Mouse (Mus musculus) hindbrain, embryonic 16.5 days (tissue): ENCODE results near the gene Neto2. TPM values are rescaled to one million over a fixed set of nuclear protein-coding genes. Genes with fewer than 3 reads are reported as not detected.

ENCODE experiments used
- ATAC-seq: fragments of 200-750 bp; cut with Nextera tagmentation; 2 replicates; pipeline ENCODE4 v1.8.0; 2017; ENCODE audit warnings: moderate TSS enrichment, moderate library complexity
- H3K27ac ChIP-seq: fragments of 300-500 bp; sonication (generic); 2 replicates; pipeline ENCODE4 v1.5.1; 2014; ENCODE audit warnings: low read depth, mild to moderate bottlenecking, control low read depth, low read length, moderate library complexity
- H3K27me3 ChIP-seq: fragments of 300-500 bp; sonication (generic); replicated peaks from 2 replicates; pipeline ENCODE4 v1.6.1; 2014; ENCODE audit warnings: low read length; ENCODE audit not compliant: control insufficient read depth, insufficient read depth
- H3K36me3 ChIP-seq: fragments of 300-500 bp; sonication (generic); 2 replicates; pipeline ENCODE4 v1.6.1; 2014; ENCODE audit warnings: mild to moderate bottlenecking, low read length, moderate library complexity, mixed read lengths; ENCODE audit not compliant: control insufficient read depth, insufficient read depth
- H3K4me1 ChIP-seq: fragments of 300-500 bp; sonication (generic); 2 replicates; pipeline ENCODE4 v1.6.1; 2014; ENCODE audit warnings: low read depth, low read length; ENCODE audit not compliant: control insufficient read depth, insufficient read depth
- H3K4me2 ChIP-seq: fragments of 300-500 bp; sonication (generic); 2 replicates; pipeline ENCODE4 v1.6.1; 2014; ENCODE audit warnings: mild to moderate bottlenecking, low read length, control low read depth, moderate library complexity
- H3K4me3 ChIP-seq: fragments of 300-500 bp; sonication (generic); 2 replicates; pipeline ENCODE4 v1.5.1; 2014; ENCODE audit warnings: mild to moderate bottlenecking, low read length, control low read depth, moderate library complexity
- H3K9ac ChIP-seq: fragments of 300-500 bp; sonication (generic); 2 replicates; pipeline ENCODE4 v1.6.1; 2014; ENCODE audit warnings: low read depth, mild to moderate bottlenecking, control low read depth, low read length, moderate library complexity
- H3K9me3 ChIP-seq: fragments of 300-500 bp; sonication (generic); 2 replicates; pipeline ENCODE4 v1.6.1; 2014; ENCODE audit warnings: mild to moderate bottlenecking, low read length, moderate library complexity; ENCODE audit not compliant: control insufficient read depth
- WGBS: fragments of 180-500 bp; shearing (Covaris S2); extraction: QIAGEN DNeasy Blood & Tissue Kit; methylation state at CpG from one replicate; pipeline ENCODE4 v1.1.7; 2014; 5-methylcytosine and 5-hydroxymethylcytosine counted together
- microRNA-seq: library from miRNA; unstranded; fragments of <30 nt; microRNA quantifications from one replicate; pipeline ENCODE4, GENCODE M21; 2017
- polyA plus RNA-seq: library from polyadenylated mRNA; unstranded; fragments of >200 nt; fragmentation: Nextera tagmentation; extraction: Ambion mirVana; gene quantifications from 2 replicates; pipeline ENCODE4 v1.2.1, GENCODE M21; 2015

Gene Neto2
- polyA plus RNA-seq, 1 experiment from 2014 or later: 52.4 TPM

DNA sequence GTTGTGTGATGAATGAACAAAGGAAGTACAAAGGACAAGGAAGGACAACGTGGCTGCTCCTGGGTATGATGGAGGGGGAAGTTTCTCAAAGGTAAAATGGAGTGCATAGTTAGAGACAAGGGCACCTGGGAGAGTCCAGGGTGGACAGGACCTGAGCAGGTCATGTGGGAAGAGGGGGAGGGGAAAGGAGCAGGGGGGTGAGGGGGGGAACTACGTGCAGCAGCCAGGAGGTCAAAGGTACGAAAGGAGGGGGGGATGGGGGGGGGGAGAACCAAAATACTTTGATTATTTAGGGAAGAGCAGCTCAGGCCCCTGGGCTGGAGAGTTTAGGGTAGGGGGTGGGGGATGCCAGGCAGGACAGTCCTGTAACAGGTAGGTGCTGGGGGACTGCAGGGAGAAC is 105.7 kb downstream of the Neto2 start:
- ATAC-seq: no peak
- H3K4me2 ChIP-seq: no peak overlapping the region
- no peaks in the 10 kb centered on the region for H3K27me3 ChIP-seq
- no peak overlapping the region for H3K4me3 ChIP-seq
- H3K36me3 ChIP-seq: no peaks in the 10 kb centered on the region
- no peaks in the 10 kb centered on the region for H3K9me3 ChIP-seq
- H3K4me1 ChIP-seq: no peaks in the 10 kb centered on the region
- no peak overlapping the region for H3K9ac ChIP-seq
- WGBS: 46% methylated on average over 3 of the region's 3 CpGs
- H3K27ac ChIP-seq: no peak overlapping the region

DNA sequence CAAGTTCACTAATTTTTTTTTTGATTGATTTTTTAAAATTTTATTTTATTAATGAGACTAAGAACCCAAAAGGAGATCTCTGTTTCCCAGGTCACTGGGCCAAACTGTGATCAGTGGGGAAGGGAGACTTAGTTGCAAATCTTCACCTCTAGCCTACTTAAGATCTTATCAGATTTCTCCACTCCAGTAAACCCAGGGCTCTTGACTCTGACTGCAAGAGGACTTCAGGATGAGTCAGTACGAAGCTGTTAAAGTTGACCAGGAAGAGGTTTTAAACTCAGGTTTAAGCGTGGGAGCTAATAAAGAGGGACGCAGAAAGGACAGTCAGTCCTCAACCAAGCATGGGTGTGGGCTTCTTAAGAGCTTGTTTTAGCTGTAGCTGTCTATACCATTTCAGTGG is 107.4 kb downstream of the Neto2 start:
- Histone ChIP-seq H3K27me3 (no peaks in the 10 kb centered on the region), H3K9ac (no peak overlapping the region), H3K4me3 (no peak overlapping the region), H3K27ac (no peak overlapping the region), H3K36me3 (no peaks in the 10 kb centered on the region), H3K4me1 (no peaks in the 10 kb centered on the region), H3K9me3 (no peaks in the 10 kb centered on the region), H3K4me2 (no peak overlapping the region)
- 96% methylated on average over 3 of the region's 3 CpGs for WGBS
- ATAC-seq: no peak

DNA sequence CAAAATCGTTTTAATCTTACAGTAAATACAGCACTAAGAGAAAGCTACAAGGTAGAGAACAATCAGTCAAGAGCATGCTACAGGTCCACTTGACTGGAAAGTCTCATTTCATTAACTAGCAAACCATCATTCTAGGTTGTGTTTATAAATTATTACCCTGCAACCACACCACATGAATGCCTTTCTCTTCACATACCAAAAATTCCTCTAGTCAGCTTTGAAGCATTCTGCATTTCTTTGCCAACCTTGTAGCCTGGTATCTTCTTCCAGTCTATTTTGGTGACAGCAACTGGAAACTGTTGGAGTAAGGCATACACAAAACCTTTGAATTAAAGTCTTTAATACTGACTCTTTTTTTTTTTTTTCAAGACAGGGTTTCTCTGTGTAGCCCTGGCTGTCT is 109.2 kb downstream of the Neto2 start:
- H3K4me1 ChIP-seq: no peaks in the 10 kb centered on the region
- H3K4me2 ChIP-seq: no peak overlapping the region
- no peak overlapping the region for H3K4me3 ChIP-seq
- no peaks in the 10 kb centered on the region for H3K27me3 ChIP-seq
- no peak overlapping the region for H3K27ac ChIP-seq
- ATAC-seq: no peak
- H3K9me3 ChIP-seq: no peaks in the 10 kb centered on the region
- 90% methylated on average over 1 of the region's 1 CpGs for WGBS
- H3K9ac ChIP-seq: no peak overlapping the region
- H3K36me3 ChIP-seq: no peaks in the 10 kb centered on the region

DNA sequence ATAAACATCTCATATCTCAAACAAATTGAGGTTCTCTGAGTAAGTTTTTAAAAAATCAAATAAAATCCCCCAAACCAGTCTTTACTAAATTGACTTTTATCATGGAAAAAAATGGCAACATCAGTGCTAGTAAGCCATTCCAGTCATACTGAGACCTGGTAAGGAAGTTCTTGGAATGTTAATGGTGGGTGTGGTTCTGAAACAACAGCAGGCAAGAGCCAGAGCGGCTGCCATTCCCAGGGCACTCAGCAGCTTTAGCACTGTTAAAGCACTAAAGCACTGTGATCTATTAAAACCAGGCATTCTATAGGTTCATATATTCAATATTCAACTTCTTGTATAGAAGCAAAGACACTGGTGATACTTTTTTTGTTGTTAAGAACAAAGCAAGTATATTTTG is 110.5 kb downstream of the Neto2 start:
- Histone ChIP-seq H3K9ac (no peak overlapping the region), H3K9me3 (no peaks in the 10 kb centered on the region), H3K27ac (no peak overlapping the region), H3K4me2 (no peak overlapping the region), H3K27me3 (no peaks in the 10 kb centered on the region), H3K4me1 (no peaks in the 10 kb centered on the region), H3K4me3 (no peak overlapping the region), H3K36me3 (no peaks in the 10 kb centered on the region)
- WGBS: 88% methylated on average over 1 of the region's 1 CpGs
- no peak for ATAC-seq

DNA sequence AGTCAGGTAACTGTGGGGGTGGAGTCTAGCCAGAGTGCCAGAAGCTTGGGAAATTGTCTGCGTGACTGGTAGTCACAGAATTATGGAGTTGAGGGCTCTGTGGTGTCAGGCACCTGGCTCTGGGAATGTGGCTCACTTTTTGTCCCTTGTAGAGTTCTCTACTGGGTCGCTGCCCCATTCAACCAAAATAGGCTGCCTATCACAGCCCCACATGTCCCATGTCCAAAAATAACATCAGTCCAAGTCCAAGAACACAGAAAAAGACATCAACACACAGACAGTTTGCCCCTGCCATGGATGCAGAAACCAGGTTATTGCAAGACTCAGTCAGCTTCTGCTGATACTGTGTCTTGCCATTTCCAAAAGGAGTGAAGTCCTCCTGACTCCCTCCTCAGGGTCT is 112.1 kb downstream of the Neto2 start:
- H3K9ac ChIP-seq: no peak overlapping the region
- no peak overlapping the region for H3K27ac ChIP-seq
- H3K4me2 ChIP-seq: no peak overlapping the region
- 93% methylated on average over 2 of the region's 2 CpGs for WGBS
- H3K4me3 ChIP-seq: no peak overlapping the region
- H3K9me3 ChIP-seq: no peaks in the 10 kb centered on the region
- no peaks in the 10 kb centered on the region for H3K27me3 ChIP-seq
- no peak for ATAC-seq
- H3K4me1 ChIP-seq: no peaks in the 10 kb centered on the region
- no peaks in the 10 kb centered on the region for H3K36me3 ChIP-seq

Small RNA genes lying within 50 kb of the gene (microRNA-seq; reads per million reads assigned to microRNA genes)
- not detected for gene Mir8109

Other genes starting within 250 kb of the Neto2 start
- gene Gpt2, start 208.3 kb downstream of the Neto2 start, polyA plus RNA-seq: 58.1 and 62.2 TPM in 2 replicates
- 170 and 171 TPM in 2 replicates for gene Dnaja2, start 145.6 kb downstream of the Neto2 start, polyA plus RNA-seq
- gene Itfg1, start 140.0 kb upstream of the Neto2 start, polyA plus RNA-seq: 196 and 207 TPM in 2 replicates
- gene Phkb, start 140.0 kb upstream of the Neto2 start, polyA plus RNA-seq: 36.1 and 42.3 TPM in 2 replicates